Mouse (Mus musculus) forebrain, embryonic 12.5 days (tissue): ENCODE data around the gene Slc25a35. TPM values are rescaled to one million over a fixed set of nuclear protein-coding genes. Genes with fewer than 3 reads are reported as not detected.
A peak's percentile ranks its signal among the peaks of the same experiment; 100 is the strongest.
"Not testable (repeated sequence)": the region's sequence is repeated elsewhere in the genome, so short reads cannot be mapped to it uniquely, and the experiment has no call there.

Source experiments
- ATAC-seq: fragments of 200-750 bp; cut with Nextera tagmentation; 2 replicates; pipeline ENCODE4 v1.8.0; 2017; ENCODE audit warnings: moderate TSS enrichment; ENCODE audit not compliant: low FRiP score
- H3K27ac ChIP-seq: fragments of 300-500 bp; sonication (generic); 2 replicates; pipeline ENCODE4 v1.5.1; 2016; ENCODE audit warnings: mild to moderate bottlenecking
- H3K27me3 ChIP-seq: fragments of 300-500 bp; sonication (generic); 2 replicates; pipeline ENCODE4 v1.6.1; 2016; ENCODE audit warnings: mild to moderate bottlenecking
- H3K36me3 ChIP-seq: fragments of 300-500 bp; sonication (generic); replicated peaks from 2 replicates; pipeline ENCODE4 v1.6.1; 2016; ENCODE audit warnings: mild to moderate bottlenecking
- H3K4me1 ChIP-seq: fragments of 300-500 bp; sonication (generic); 2 replicates; pipeline ENCODE4 v1.6.1; 2016
- H3K4me2 ChIP-seq: fragments of 300-500 bp; sonication (generic); 2 replicates; pipeline ENCODE4 v1.6.1; 2016; ENCODE audit warnings: mild to moderate bottlenecking, moderate library complexity
- H3K4me3 ChIP-seq: fragments of 300-500 bp; sonication (generic); replicated peaks from 2 replicates; pipeline ENCODE4 v1.5.1; 2016; ENCODE audit warnings: mild to moderate bottlenecking
- H3K9ac ChIP-seq: fragments of 300-500 bp; sonication (generic); 2 replicates; pipeline ENCODE4 v1.6.1; 2016; ENCODE audit warnings: mild to moderate bottlenecking
- H3K9me3 ChIP-seq: fragments of 300-500 bp; sonication (generic); 2 replicates; pipeline ENCODE4 v1.6.1; 2016
- WGBS: fragments of 180-500 bp; shearing (Covaris S2); methylation state at CpG from one replicate; pipeline ENCODE4 v1.1.7; 2016; 5-methylcytosine and 5-hydroxymethylcytosine counted together
- polyA plus RNA-seq: library from polyadenylated mRNA; unstranded; fragments of >200 nt; fragmentation: Nextera tagmentation; extraction: Ambion mirVana; gene quantifications from 2 replicates; pipeline ENCODE4 v1.2.1, GENCODE M21; 2016

Slc25a35 gene
- polyA plus RNA-seq, 1 experiment from 2014 or later: 2.1 TPM

GRCm38 (mm10) chr11:68987365-68987882 lies 19.5 kb downstream of the Slc25a35 start:
- no peak overlapping the region for H3K27ac ChIP-seq
- no peak for ATAC-seq
- no peaks in the 10 kb centered on the region for H3K4me1 ChIP-seq
- peaks cover 64% of the 10 kb centered on the region for H3K36me3 ChIP-seq
- H3K4me2 ChIP-seq: no peak overlapping the region
- no peak overlapping the region for H3K4me3 ChIP-seq
- no peaks in the 10 kb centered on the region for H3K9me3 ChIP-seq
- H3K9ac ChIP-seq: no peak overlapping the region
- no peaks in the 10 kb centered on the region for H3K27me3 ChIP-seq
- WGBS: 92% methylated on average over 11 of the region's 11 CpGs

GRCm38 (mm10) chr11:68988341-68988740 lies 20.4 kb downstream of the Slc25a35 start:
- Histone ChIP-seq H3K9me3 (no peaks in the 10 kb centered on the region), H3K4me1 (no peaks in the 10 kb centered on the region), H3K9ac (no peak overlapping the region), H3K4me2 (no peak overlapping the region), H3K27ac (no peak overlapping the region), H3K36me3 (peaks cover 74% of the 10 kb centered on the region), H3K27me3 (no peaks in the 10 kb centered on the region), H3K4me3 (no peak overlapping the region)
- WGBS: 94% methylated on average over 17 of the region's 17 CpGs
- ATAC-seq: no peak

GRCm38 (mm10) chr11:68993122-68993521 lies 25.2 kb downstream of the Slc25a35 start:
- no peak overlapping the region for H3K9ac ChIP-seq
- no peaks in the 10 kb centered on the region for H3K27me3 ChIP-seq
- H3K4me2 ChIP-seq: no peak overlapping the region
- H3K36me3 ChIP-seq: peaks cover 94% of the 10 kb centered on the region
- no peak overlapping the region for H3K27ac ChIP-seq
- H3K4me3 ChIP-seq: no peak overlapping the region
- WGBS: 90% methylated on average over 7 of the region's 7 CpGs
- no peaks in the 10 kb centered on the region for H3K9me3 ChIP-seq
- H3K4me1 ChIP-seq: no peaks in the 10 kb centered on the region
- ATAC-seq: no peak

- H3K9ac ChIP-seq: no peak overlapping the region
Observed at GRCm38 (mm10) chr11:68994377-68994776, 26.4 kb downstream of the Slc25a35 start.

GRCm38 (mm10) chr11:68997080-68997479 lies 29.1 kb downstream of the Slc25a35 start:
- no peak overlapping the region for H3K4me2 ChIP-seq
- no peak overlapping the region for H3K27ac ChIP-seq
- H3K4me1 ChIP-seq: no peaks in the 10 kb centered on the region
- no peak overlapping the region for H3K9ac ChIP-seq
- no peaks in the 10 kb centered on the region for H3K9me3 ChIP-seq
- no peaks in the 10 kb centered on the region for H3K27me3 ChIP-seq
- no peak for ATAC-seq
- peaks cover 96% of the 10 kb centered on the region for H3K36me3 ChIP-seq
- 96% methylated on average over 4 of the region's 4 CpGs for WGBS
- H3K4me3 ChIP-seq: no peak overlapping the region

More at GRCm38 (mm10) chr11:68994377-68994776, 26.4 kb downstream of the Slc25a35 start:
- Histone ChIP-seq H3K4me2 (no peak overlapping the region), H3K4me3 (no peak overlapping the region), H3K9me3 (no peaks in the 10 kb centered on the region), H3K27me3 (no peaks in the 10 kb centered on the region), H3K4me1 (no peaks in the 10 kb centered on the region), H3K36me3 (peaks cover 96% of the 10 kb centered on the region), H3K27ac (no peak overlapping the region)
- no peak for ATAC-seq
- WGBS: 98% methylated on average over 3 of the region's 3 CpGs

DNA sequence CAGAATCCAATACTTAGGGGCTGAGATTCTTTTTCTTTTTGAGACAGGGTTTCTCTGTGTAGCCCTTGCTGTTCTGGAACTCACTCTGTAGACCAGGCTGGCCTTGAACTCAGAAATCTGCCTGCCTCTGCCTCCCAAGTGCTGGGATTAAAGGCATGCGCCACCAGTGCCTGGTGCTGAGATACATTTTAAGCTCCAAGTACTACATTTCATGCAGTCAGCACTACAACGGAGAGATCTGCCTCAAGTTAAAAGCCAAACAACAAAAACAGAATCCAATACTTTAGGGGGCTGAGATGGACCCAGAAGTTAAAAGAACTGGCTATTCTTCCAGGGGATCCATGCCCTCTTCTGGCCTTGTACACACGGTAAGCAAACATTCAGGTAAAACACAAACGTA lies 34.9 kb downstream of the Slc25a35 start:
- H3K9me3 ChIP-seq, H3K4me3 ChIP-seq, ATAC-seq, H3K9ac ChIP-seq, H3K27me3 ChIP-seq, H3K27ac ChIP-seq, H3K4me2 ChIP-seq: not testable (repeated sequence)
- H3K4me1 ChIP-seq: peaks cover 11% of the 10 kb centered on the region
- 95% methylated on average over 4 of the region's 4 CpGs for WGBS
- H3K36me3 ChIP-seq: peaks cover 57% of the 10 kb centered on the region

GRCm38 (mm10) chr11:69003592-69003991 lies 35.7 kb downstream of the Slc25a35 start:
- H3K4me2 ChIP-seq: no peak overlapping the region
- no peaks in the 10 kb centered on the region for H3K27me3 ChIP-seq
- H3K9me3 ChIP-seq: no peaks in the 10 kb centered on the region
- H3K4me1 ChIP-seq: peaks cover 13% of the 10 kb centered on the region
- no peak overlapping the region for H3K27ac ChIP-seq
- no peak overlapping the region for H3K4me3 ChIP-seq
- ATAC-seq: no peak
- H3K9ac ChIP-seq: no peak overlapping the region
- 63% methylated on average over 4 of the region's 4 CpGs for WGBS
- peaks cover 49% of the 10 kb centered on the region for H3K36me3 ChIP-seq

DNA sequence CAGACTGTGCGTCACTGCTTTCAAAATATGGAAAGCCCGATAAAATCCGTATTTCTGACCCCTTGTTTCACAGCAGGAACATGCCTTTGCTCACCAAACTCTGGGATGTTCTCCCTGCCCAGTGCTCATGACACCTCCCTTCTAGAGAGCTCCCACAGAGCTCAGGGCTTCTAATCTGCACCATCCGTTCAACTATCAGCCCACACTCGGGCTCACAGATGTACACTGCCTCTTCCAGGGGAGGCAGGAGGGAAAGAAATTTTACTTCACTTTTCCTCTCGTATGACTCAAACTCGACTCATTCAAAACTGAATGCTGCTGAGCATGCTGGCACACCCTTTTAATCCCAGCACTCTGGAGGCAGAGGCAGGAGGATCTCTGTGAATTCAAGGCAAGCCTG lies 37.3 kb downstream of the Slc25a35 start:
- Histone ChIP-seq H3K27ac (no peak overlapping the region), H3K9me3 (no peaks in the 10 kb centered on the region), H3K36me3 (peaks cover 33% of the 10 kb centered on the region), H3K4me3 (no peak overlapping the region), H3K4me1 (peaks cover 13% of the 10 kb centered on the region), H3K27me3 (no peaks in the 10 kb centered on the region), H3K9ac (no peak overlapping the region), H3K4me2 (no peak overlapping the region)
- no peak for ATAC-seq
- WGBS: 88% methylated on average over 7 of the region's 7 CpGs

DNA sequence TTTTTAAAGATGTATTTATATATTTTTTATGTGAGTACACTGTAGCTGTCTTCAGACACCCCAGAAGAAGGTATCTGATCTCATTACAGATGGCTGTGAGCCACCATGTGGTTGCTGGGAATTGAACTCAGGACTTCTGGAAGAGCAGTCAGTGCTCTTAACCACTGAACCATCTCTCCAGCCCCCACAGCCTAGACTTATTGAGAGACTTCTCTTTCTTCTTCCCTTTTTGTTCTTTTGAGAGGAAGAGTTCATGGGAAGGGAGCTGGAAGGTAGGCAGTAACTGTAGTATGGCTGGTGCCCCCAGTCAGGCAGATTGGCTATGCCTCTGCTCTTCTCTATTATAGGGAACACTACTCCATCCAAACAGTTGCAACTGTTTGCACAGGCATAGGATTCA lies 38.6 kb downstream of the Slc25a35 start:
- H3K9me3 ChIP-seq, H3K27me3 ChIP-seq, H3K4me3 ChIP-seq, H3K4me2 ChIP-seq, H3K9ac ChIP-seq, ATAC-seq, H3K27ac ChIP-seq: not testable (repeated sequence)
- Histone ChIP-seq H3K4me1 (peaks cover 20% of the 10 kb centered on the region), H3K36me3 (peaks cover 19% of the 10 kb centered on the region)

DNA sequence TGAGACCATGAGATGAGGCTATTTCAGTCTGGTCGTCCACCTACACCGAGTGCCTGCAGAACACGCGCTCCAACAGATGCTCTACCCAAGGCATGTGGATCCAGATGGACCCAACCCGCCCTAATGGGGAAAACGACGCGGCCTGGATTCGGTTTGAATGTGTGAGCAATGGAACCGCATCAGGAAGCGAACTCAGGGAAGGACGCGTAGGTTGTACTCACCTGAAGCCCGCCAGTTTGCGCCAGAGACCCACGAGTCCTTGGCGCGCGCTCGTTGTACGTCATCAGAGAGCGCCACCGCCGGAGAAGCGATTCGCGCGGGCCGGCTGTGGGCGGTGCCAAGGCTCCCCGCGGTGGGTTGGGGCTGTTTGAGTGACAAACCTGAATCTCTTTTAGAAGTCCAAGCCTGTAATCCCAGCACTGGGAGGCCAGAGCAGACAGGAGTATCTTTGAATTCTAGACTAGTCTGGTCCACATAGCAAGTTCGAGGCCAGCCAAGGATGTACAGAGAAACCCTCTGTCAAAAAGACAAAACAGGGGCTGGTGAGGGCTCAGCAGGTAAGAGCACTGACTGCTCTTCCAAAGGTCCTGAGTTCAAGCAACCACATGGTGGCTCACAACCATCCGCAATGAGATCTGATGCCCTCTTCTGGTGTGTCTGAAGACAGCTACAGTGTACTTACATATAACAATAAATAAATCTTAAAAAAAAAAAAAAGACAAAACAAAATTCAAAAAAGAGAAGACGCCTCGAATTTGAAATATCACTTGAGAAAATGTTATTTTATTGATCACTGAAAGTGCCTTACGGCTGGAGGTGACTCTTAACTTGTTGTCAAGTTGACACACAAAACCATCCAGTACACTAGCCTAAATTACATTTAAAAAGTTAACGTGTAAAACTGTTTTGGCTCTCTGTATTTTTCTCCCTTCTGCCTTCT lies 40.5 kb downstream of the Slc25a35 start, which contains the start of gene Pfas:
Pfas (minus strand) TSS at position 279 of the 940 bp plus-strand sequence.
- peak within 1 kb of the TSS; percentile 70; the same call in 1 of the 2 replicates for H3K27ac ChIP-seq
- ATAC-seq: peak; percentile 86
- WGBS: 10% methylated on average over 38 of the region's 38 CpGs

DNA sequence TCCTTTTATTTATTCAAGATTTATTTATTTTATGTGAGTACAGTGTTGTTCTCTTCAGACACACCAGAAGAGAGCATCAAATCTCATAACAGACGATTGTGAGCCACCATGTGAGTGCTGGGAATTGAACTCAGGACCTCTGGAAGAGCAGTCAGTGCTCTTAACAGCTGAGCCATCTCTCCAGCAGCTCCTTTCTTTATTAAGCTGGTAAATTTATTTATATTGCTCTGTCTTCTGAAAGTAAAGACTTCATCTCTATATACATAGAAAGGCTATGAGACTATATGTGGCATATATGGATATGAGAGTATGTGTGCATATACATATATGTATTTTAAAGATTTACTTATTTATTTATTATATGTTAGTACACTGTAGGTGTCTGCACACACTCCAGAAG lies 41.6 kb downstream of the Slc25a35 start:
- no peaks in the 10 kb centered on the region for H3K9me3 ChIP-seq
- H3K4me1 ChIP-seq: peaks cover 23% of the 10 kb centered on the region
- no peak overlapping the region for H3K27ac ChIP-seq
- no peak overlapping the region for H3K4me2 ChIP-seq
- no peaks in the 10 kb centered on the region for H3K27me3 ChIP-seq
- H3K9ac ChIP-seq: no peak overlapping the region
- ATAC-seq: no peak
- H3K4me3 ChIP-seq: no peak overlapping the region
- H3K36me3 ChIP-seq: 0 out of 2 replicates have a peak, but pooled peaks cover 3% of the 10 kb centered on the region
- 86% methylated on average over 1 of the region's 1 CpGs for WGBS

More for the DNA sequence above, 40.5 kb downstream of the Slc25a35 start, which contains the start of gene Pfas:
- no peaks in the 10 kb centered on the region for H3K9me3 ChIP-seq
- H3K27me3 ChIP-seq: no peaks in the 10 kb centered on the region
- H3K9ac ChIP-seq: peak within 1 kb of the TSS; percentile 58
- H3K4me2 ChIP-seq: peak within 1 kb of the TSS; percentile 60
- peaks cover 3% of the 10 kb centered on the region; the same call in 1 of the 2 replicates for H3K36me3 ChIP-seq
- H3K4me3 ChIP-seq: peak within 1 kb of the TSS; percentile 55
- peaks cover 23% of the 10 kb centered on the region for H3K4me1 ChIP-seq

DNA sequence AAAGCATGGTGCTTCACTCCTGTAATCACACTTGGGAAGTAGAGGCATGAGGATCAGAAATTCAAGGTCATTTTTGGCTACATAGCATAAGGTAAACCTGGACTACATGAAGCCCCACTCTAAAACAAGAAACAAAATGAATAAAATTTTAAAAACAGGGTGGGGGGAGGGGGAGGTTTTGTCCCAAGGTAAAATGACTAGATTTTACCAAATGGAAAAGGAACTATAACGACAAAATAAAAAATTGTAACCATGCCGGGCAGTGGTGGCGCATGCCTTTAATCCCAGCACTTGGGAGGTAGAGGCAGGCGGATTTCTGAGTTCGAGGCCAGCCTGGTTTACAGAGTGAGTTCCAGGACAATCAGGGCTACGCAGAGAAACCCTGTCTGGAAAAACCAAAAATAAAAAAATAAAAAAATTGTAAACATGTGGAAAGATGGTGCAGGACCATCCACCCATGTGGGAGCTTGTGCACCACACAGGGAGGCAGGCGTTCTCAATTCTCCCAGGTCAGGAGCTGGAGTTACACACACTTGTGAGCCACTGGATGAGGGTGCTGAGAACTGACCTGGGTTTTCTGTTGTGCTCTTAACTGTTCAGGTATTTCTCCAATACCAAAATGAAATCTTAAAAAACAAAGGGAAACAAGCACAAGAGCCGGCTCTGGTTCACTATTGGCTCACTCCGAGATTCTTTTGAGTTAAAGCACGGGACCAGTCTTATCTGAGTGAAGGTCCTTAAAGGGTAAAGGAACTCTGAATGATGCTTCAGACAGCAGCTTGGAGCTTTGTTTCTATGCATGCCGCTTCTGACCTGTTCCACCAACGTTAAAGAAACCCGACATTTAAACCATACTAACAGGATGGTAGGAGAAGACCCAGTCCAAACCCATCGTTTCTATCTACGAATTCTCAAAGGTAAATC lies 42.7 kb downstream of the Slc25a35 start:
- ATAC-seq: no peak
- no peaks in the 10 kb centered on the region for H3K36me3 ChIP-seq
- no peak overlapping the region for H3K27ac ChIP-seq
- 90% methylated on average over 15 of the region's 15 CpGs for WGBS
- no peak overlapping the region for H3K4me3 ChIP-seq
- peaks cover 29% of the 10 kb centered on the region for H3K4me1 ChIP-seq
- no peak overlapping the region; the same call in 1 of the 2 replicates for H3K4me2 ChIP-seq
- no peaks in the 10 kb centered on the region for H3K27me3 ChIP-seq
- H3K9me3 ChIP-seq: no peaks in the 10 kb centered on the region
- H3K9ac ChIP-seq: no peak overlapping the region
